Mouse (Mus musculus) heart, embryonic 16.5 days (tissue): ENCODE measurements around the gene Vps26b. TPM values are rescaled to one million over a fixed set of nuclear protein-coding genes. Genes with fewer than 3 reads are reported as not detected.

Source experiments
- ATAC-seq: fragments of 200-750 bp; cut with Nextera tagmentation; replicated peaks from 2 replicates; pipeline ENCODE4 v1.8.0; 2017; ENCODE audit warnings: moderate number of reproducible peaks; ENCODE audit not compliant: insufficient read depth, low FRiP score; ENCODE audit errors: extremely low read depth
- H3K27ac ChIP-seq: fragments of 300-500 bp; sonication (generic); 2 replicates; pipeline ENCODE4 v1.5.1; 2014; ENCODE audit warnings: mild to moderate bottlenecking, low read length, control low read depth, moderate library complexity
- H3K27me3 ChIP-seq: fragments of 300-500 bp; sonication (generic); 2 replicates; pipeline ENCODE4 v1.6.1; 2014; ENCODE audit warnings: low read length, mixed read lengths; ENCODE audit not compliant: control insufficient read depth, insufficient read depth
- H3K36me3 ChIP-seq: fragments of 300-500 bp; sonication (generic); 2 replicates; pipeline ENCODE4 v1.6.1; 2014; ENCODE audit not compliant: control insufficient read depth, insufficient read depth
- H3K4me1 ChIP-seq: fragments of 300-500 bp; sonication (generic); 2 replicates; pipeline ENCODE4 v1.6.1; 2014; ENCODE audit warnings: low read length, mixed read lengths; ENCODE audit not compliant: control insufficient read depth, insufficient read depth
- H3K4me2 ChIP-seq: fragments of 300-500 bp; sonication (generic); 2 replicates; pipeline ENCODE4 v1.6.1; 2014; ENCODE audit warnings: low read depth, mild to moderate bottlenecking, control low read depth, low read length
- H3K4me3 ChIP-seq: fragments of 300-500 bp; sonication (generic); 2 replicates; pipeline ENCODE4 v1.5.1; 2014; ENCODE audit warnings: mild to moderate bottlenecking, control low read depth, low read length
- H3K9ac ChIP-seq: fragments of 300-500 bp; sonication (generic); 2 replicates; pipeline ENCODE4 v1.6.1; 2014; ENCODE audit warnings: low read length, control low read depth
- H3K9me3 ChIP-seq: fragments of 300-500 bp; sonication (generic); replicated peaks from 2 replicates; pipeline ENCODE4 v1.6.1; 2016; ENCODE audit warnings: low read length; ENCODE audit not compliant: control insufficient read depth
- WGBS: fragments of 180-500 bp; shearing (Covaris S2); extraction: QIAGEN DNeasy Blood & Tissue Kit; methylation state at CpG from one replicate; pipeline ENCODE4 v1.1.7; 2014; 5-methylcytosine and 5-hydroxymethylcytosine counted together
- polyA plus RNA-seq: library from polyadenylated mRNA; unstranded; fragments of >200 nt; fragmentation: Nextera tagmentation; extraction: Ambion mirVana; gene quantifications from 2 replicates; pipeline ENCODE4 v1.2.1, GENCODE M21; 2015

Vps26b gene
- polyA plus RNA-seq, 1 experiment from 2014 or later = 22.3 TPM

GRCm38 (mm10) chr9:26985090-26985613, 44.7 kb downstream of the Vps26b start:
- H3K9ac ChIP-seq = no peak overlapping the region
- no peaks in the 10 kb centered on the region for H3K27me3 ChIP-seq
- H3K4me3 ChIP-seq = no peak overlapping the region
- no peaks in the 10 kb centered on the region for H3K9me3 ChIP-seq
- no peaks in the 10 kb centered on the region for H3K4me1 ChIP-seq
- WGBS = 76% methylated on average over 2 of the region's 2 CpGs
- H3K4me2 ChIP-seq = no peak overlapping the region
- no peak overlapping the region for H3K27ac ChIP-seq
- no peak for ATAC-seq
- H3K36me3 ChIP-seq = peaks cover 34% of the 10 kb centered on the region

- Histone ChIP-seq H3K27ac (no peak overlapping the region), H3K9ac (no peak overlapping the region), H3K36me3 (peaks cover 43% of the 10 kb centered on the region), H3K4me2 (no peak overlapping the region), H3K27me3 (no peaks in the 10 kb centered on the region), H3K9me3 (no peaks in the 10 kb centered on the region), H3K4me3 (no peak overlapping the region), H3K4me1 (no peaks in the 10 kb centered on the region)
- WGBS = 86% methylated on average over 3 of the region's 3 CpGs
- ATAC-seq = no peak
Observed at GRCm38 (mm10) chr9:26978776-26979175, 51.1 kb downstream of the Vps26b start.

DNA sequence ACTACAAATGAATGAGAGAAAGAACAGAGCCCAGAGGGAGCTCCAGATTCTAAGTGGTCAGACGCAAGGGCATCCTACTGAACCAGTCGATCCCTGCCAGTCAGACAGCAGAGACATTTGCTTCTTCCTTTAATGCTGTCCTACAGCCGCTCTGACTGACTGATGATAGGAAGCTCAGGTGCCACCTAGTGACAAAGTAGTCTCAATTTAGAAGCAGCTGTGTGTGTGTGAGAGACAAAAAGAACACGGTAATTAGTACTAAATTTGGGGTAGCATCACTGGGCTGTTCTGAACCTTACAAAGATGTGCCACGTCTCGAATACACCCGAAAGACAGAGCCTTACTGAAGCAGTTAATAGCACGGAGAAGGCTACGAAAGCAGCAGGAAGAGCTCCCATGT, 52.1 kb downstream of the Vps26b start:
- Histone ChIP-seq H3K4me1 (no peaks in the 10 kb centered on the region), H3K36me3 (peaks cover 48% of the 10 kb centered on the region), H3K9me3 (no peaks in the 10 kb centered on the region), H3K9ac (no peak overlapping the region), H3K4me2 (no peak overlapping the region), H3K27ac (no peak overlapping the region), H3K27me3 (no peaks in the 10 kb centered on the region), H3K4me3 (no peak overlapping the region)
- no peak for ATAC-seq
- WGBS = 73% methylated on average over 9 of the region's 9 CpGs

Other genes starting within 250 kb of the Vps26b start
- 1.00 and 1.6 TPM in 2 replicates for gene Glb1l2, start 223.6 kb downstream of the Vps26b start, polyA plus RNA-seq
- not detected in 2 replicates for gene Glb1l3, start 169.2 kb downstream of the Vps26b start, polyA plus RNA-seq
- gene Gm1110, start 107.0 kb downstream of the Vps26b start, polyA plus RNA-seq = 0.12 TPM in 1 of 2 replicates, not detected in the other
- gene Acad8, start 30.5 kb downstream of the Vps26b start, polyA plus RNA-seq = 37.1 and 41.8 TPM in 2 replicates
- 89.7 and 90.6 TPM in 2 replicates for gene Thyn1, start 30.4 kb downstream of the Vps26b start, polyA plus RNA-seq
- gene Ncapd3, start 110 bp upstream of the Vps26b start, polyA plus RNA-seq = 21.0 and 22.8 TPM in 2 replicates
- 40.0 and 40.7 TPM in 2 replicates for gene Jam3, start 125.4 kb upstream of the Vps26b start, polyA plus RNA-seq